Mouse (Mus musculus) heart, postnatal 0 days (tissue): ENCODE data around the gene Rbm47. TPM values are rescaled to one million over a fixed set of nuclear protein-coding genes. Genes with fewer than 3 reads are reported as not detected.

Experiments used
- ATAC-seq: fragments of 200-750 bp; cut with Nextera tagmentation; 2 replicates; pipeline ENCODE4 v1.8.0; 2017; ENCODE audit warnings: low read depth, moderate number of reproducible peaks, moderate library complexity; ENCODE audit not compliant: insufficient read depth
- DNase-seq: peaks from one replicate; pipeline ENCODE4 v3.0.0-alpha.2; 2016; ENCODE audit warnings: low spot score
- H3K27ac ChIP-seq: fragments of 300-500 bp; sonication (generic); 2 replicates; pipeline ENCODE4 v1.5.1; 2014; ENCODE audit warnings: low read depth, mild to moderate bottlenecking
- H3K27me3 ChIP-seq: fragments of 300-500 bp; sonication (generic); 2 replicates; pipeline ENCODE4 v1.6.1; 2014; ENCODE audit warnings: low read length, mixed read lengths; ENCODE audit not compliant: control insufficient read depth, insufficient read depth
- H3K36me3 ChIP-seq: fragments of 300-500 bp; sonication (generic); replicated peaks from 2 replicates; pipeline ENCODE4 v1.6.1; 2014; ENCODE audit warnings: low read length, mixed read lengths; ENCODE audit not compliant: control insufficient read depth, insufficient read depth
- H3K4me1 ChIP-seq: fragments of 300-500 bp; sonication (generic); 2 replicates; pipeline ENCODE4 v1.6.1; 2014; ENCODE audit warnings: antibody characterized with exemption; ENCODE audit not compliant: control insufficient read depth, insufficient read depth
- H3K4me2 ChIP-seq: fragments of 300-500 bp; sonication (generic); 2 replicates; pipeline ENCODE4 v1.6.1; 2014; ENCODE audit warnings: low read depth, mild to moderate bottlenecking, low read length, moderate library complexity
- H3K4me3 ChIP-seq: fragments of 300-500 bp; sonication (generic); 2 replicates; pipeline ENCODE4 v1.5.1; 2014; ENCODE audit warnings: low read depth, low read length
- H3K9ac ChIP-seq: fragments of 300-500 bp; sonication (generic); replicated peaks from 2 replicates; pipeline ENCODE4 v1.6.1; 2014; ENCODE audit warnings: low read depth, low read length, mixed read lengths
- H3K9me3 ChIP-seq: fragments of 300-500 bp; sonication (generic); replicated peaks from 2 replicates; pipeline ENCODE4 v1.6.1; 2016; ENCODE audit warnings: low read length; ENCODE audit not compliant: control insufficient read depth
- CTCF ChIP-seq: IDR thresholded peaks from 2 replicates; pipeline ENCODE4 v1.5.1; 2016; ENCODE audit warnings: antibody characterized with exemption, control low read depth, low read depth
- EP300 ChIP-seq: IDR thresholded peaks from 2 replicates; pipeline ENCODE4 v1.6.1; 2016; ENCODE audit warnings: antibody characterized with exemption, low read depth
- WGBS: fragments of 180-500 bp; shearing (Covaris S2); extraction: QIAGEN DNeasy Blood & Tissue Kit; methylation state at CpG from one replicate; pipeline ENCODE4 v1.1.7; 2014; 5-methylcytosine and 5-hydroxymethylcytosine counted together
- polyA plus RNA-seq: library from polyadenylated mRNA; unstranded; fragments of >200 nt; fragmentation: Nextera tagmentation; extraction: Ambion mirVana; gene quantifications from 2 replicates; pipeline ENCODE4 v1.2.1, GENCODE M21; 2015
- total RNA-seq: library from RNA; depleted of rRNA; stranded (reverse); fragments of >200 nt; gene quantifications from 2 replicates; pipeline ENCODE4 v1.2.3, GENCODE M21; 2014; ENCODE audit warnings: low replicate concordance

Rbm47 gene
- total and polyA plus RNA-seq, 2 experiments from 2014 or later: 1.1 to 11.2 TPM

DNA sequence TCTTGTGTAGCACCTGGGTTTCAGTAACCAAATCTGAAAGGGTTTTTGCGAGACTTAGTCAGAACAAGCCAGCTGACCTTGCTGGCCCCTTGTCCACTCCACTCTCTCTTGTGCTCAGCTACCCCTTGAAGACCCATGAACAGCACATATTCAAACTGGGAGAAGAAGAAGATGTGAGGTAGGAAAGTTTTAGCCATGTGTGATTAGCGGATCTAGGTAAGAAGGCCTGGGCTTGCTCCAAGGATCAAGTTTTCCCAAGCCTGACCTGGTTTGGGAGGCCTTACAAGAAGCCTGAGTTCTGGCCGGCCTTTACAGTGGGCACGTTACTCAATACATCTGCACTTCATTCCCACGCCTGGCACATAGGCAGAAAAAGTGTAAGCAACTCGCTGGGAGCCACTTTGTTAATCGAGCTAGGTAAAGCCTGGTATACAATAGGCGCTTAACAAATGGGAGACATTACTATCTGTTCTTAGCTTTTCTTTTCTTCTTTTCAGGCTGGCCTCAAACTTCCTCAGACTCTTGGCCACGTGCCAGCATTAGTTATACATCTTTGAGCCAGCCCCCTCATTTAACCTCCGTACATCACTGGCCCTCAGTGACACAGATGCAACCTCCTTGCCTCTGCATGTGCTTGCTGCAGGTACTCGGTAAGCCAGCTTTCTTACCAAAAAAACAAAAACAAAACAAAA, 37.6 kb downstream of the Rbm47 start:
- Histone ChIP-seq H3K27ac (no peak overlapping the region), H3K4me3 (no peak overlapping the region), H3K9ac (no peak overlapping the region), H3K36me3 (no peaks in the 10 kb centered on the region), H3K9me3 (no peaks in the 10 kb centered on the region), H3K27me3 (no peaks in the 10 kb centered on the region), H3K4me2 (no peak overlapping the region), H3K4me1 (no peaks in the 10 kb centered on the region)
- 76% methylated on average over 11 of the region's 11 CpGs for WGBS
- TF ChIP-seq EP300 (no peak), CTCF (no peak)
- ATAC-seq (no peak), DNase-seq (no peak)

DNA sequence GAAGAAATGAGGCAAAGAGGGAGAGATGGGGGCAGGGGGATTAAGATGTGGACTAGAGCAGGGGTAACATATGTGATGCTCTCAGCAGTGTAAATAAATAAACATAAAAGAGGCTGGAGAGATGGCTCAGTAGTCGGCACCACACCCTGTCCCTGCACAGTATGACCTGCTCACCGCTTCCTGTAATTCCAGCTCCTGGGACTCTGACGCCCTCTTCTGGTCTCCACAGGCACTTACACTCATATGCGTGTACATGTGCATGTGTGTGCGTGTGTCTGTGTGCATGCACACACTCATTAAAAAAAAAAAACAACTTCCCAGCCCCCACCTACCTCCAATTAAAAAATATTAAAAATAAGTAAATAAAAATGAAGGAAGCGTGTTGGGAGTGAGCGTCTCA, 38.3 kb downstream of the Rbm47 start:
- Histone ChIP-seq H3K27ac (no peak overlapping the region), H3K4me2 (no peak overlapping the region), H3K9ac (no peak overlapping the region), H3K27me3 (no peaks in the 10 kb centered on the region), H3K36me3 (no peaks in the 10 kb centered on the region), H3K4me1 (no peaks in the 10 kb centered on the region), H3K4me3 (no peak overlapping the region), H3K9me3 (no peaks in the 10 kb centered on the region)
- ATAC-seq (no peak), DNase-seq (no peak)
- WGBS: 93% methylated on average over 7 of the region's 7 CpGs
- TF ChIP-seq CTCF (no peak), EP300 (no peak)

DNA sequence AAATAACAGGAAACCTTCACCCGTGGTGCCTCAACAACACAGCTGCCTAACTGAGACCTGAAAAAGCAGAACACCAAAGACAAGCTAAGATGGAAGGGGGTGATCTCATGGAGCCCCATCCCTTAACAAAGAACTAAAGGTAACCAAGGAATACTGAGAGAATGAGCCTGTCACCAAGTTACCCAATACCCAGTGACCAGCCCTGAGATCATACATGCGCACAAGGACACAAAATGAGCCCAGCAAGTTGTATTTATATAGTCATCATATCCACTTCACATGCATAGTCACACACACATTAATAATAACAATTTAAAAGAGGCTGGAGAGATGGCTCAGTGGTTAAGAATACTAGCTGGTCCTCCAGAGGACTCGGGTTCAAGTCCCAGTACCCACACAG, 44.0 kb downstream of the Rbm47 start:
- no peak overlapping the region for H3K4me2 ChIP-seq
- no peak overlapping the region for H3K9ac ChIP-seq
- H3K4me1 ChIP-seq: no peaks in the 10 kb centered on the region
- no peak for ATAC-seq
- H3K4me3 ChIP-seq: no peak overlapping the region
- H3K9me3 ChIP-seq: no peaks in the 10 kb centered on the region
- H3K27me3 ChIP-seq: no peaks in the 10 kb centered on the region
- no peaks in the 10 kb centered on the region for H3K36me3 ChIP-seq
- TF ChIP-seq CTCF (no peak), EP300 (no peak)
- H3K27ac ChIP-seq: no peak overlapping the region
- 78% methylated on average over 3 of the region's 3 CpGs for WGBS
- no peak for DNase-seq

DNA sequence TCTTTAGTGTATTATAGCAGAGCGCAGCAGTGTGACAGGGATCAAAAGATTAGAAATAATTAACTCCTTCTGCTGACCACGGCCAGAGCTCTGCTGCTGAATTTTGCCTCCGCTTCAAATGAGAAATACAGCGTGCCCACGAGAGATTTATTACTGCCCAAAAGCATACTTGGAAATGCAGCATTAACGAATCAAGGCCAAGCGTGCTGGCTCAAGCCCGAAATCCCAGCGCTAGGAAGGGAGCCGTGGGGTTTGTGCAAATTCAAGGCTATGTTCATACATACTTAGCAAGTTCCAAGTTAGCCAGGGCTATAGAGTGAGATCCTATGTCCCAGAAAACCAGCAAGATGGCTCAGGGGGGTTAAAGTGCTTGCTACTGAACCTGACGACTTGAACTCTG, 47.5 kb downstream of the Rbm47 start:
- DNase-seq (no peak), ATAC-seq (no peak)
- H3K27me3 ChIP-seq: no peaks in the 10 kb centered on the region
- H3K27ac ChIP-seq: no peak overlapping the region
- no peaks in the 10 kb centered on the region for H3K9me3 ChIP-seq
- TF ChIP-seq CTCF (no peak), EP300 (no peak)
- H3K36me3 ChIP-seq: no peaks in the 10 kb centered on the region
- no peak overlapping the region for H3K4me3 ChIP-seq
- H3K4me2 ChIP-seq: no peak overlapping the region
- H3K9ac ChIP-seq: no peak overlapping the region
- WGBS: 84% methylated on average over 11 of the region's 11 CpGs
- H3K4me1 ChIP-seq: no peaks in the 10 kb centered on the region

DNA sequence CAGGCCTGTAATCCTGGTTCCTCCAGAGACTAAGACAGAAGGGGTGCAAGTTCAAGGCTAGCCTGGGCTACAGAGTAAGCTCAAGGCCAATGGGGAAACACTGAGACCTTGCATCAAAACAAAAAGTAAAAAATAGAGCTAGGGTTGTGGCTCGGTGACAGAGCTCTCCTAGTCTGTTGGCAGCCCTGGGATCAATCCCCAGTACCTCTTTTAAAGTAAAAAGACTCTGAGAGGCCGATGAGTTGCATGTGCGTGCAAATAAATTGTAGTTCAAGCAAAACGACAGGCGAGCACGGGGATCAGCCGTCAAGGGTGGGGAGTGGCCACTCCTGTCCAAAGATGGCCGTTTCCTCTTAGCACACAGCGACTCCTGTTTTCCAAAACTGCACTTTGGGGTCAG, 48.0 kb downstream of the Rbm47 start:
- WGBS: 82% methylated on average over 9 of the region's 9 CpGs
- H3K9me3 ChIP-seq: no peaks in the 10 kb centered on the region
- no peaks in the 10 kb centered on the region for H3K36me3 ChIP-seq
- H3K9ac ChIP-seq: no peak overlapping the region
- ATAC-seq (no peak), DNase-seq (no peak)
- H3K4me3 ChIP-seq: no peak overlapping the region
- H3K4me2 ChIP-seq: no peak overlapping the region
- H3K4me1 ChIP-seq: no peaks in the 10 kb centered on the region
- H3K27ac ChIP-seq: no peak overlapping the region
- no peaks in the 10 kb centered on the region for H3K27me3 ChIP-seq
- TF ChIP-seq CTCF: no peak
- TF ChIP-seq EP300: no peak

DNA sequence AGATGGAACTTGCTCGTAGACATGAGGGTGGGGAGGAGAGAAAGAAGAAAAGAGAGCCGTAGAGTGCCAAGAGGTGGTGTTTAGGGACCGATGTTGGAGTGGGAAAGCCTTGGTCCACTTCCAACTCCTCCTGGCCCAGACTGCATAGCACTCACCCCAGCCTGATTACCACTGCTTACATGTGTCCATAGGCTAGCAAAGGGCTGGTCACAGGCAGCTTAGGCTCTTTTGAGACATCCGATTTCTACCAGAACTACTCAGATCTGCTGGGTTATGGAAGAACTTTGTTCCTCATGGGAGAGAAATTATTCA, 48.9 kb downstream of the Rbm47 start:
- H3K9ac ChIP-seq: no peak overlapping the region
- TF ChIP-seq CTCF (no peak), EP300 (no peak)
- DNase-seq: no peak
- H3K9me3 ChIP-seq: no peaks in the 10 kb centered on the region
- H3K27me3 ChIP-seq: no peaks in the 10 kb centered on the region
- 68% methylated on average over 4 of the region's 4 CpGs for WGBS
- no peak overlapping the region for H3K27ac ChIP-seq
- H3K4me1 ChIP-seq: no peaks in the 10 kb centered on the region
- H3K36me3 ChIP-seq: no peaks in the 10 kb centered on the region
- no peak overlapping the region for H3K4me3 ChIP-seq
- no peak overlapping the region for H3K4me2 ChIP-seq
- ATAC-seq: no peak
